16 mouse cellular contexts compared by ENCODE assay signal in genomic region chr10:69204677-69205400, GRCm38 (mm10). TPM values are rescaled to one million over a fixed set of nuclear protein-coding genes. Genes with fewer than 3 reads are reported as not detected.
DNase-seq lines count a peak whose midpoint lies in the region; ATAC-seq lines count a peak whose summit lies in the region.
"Had no signal": no experiment of that assay in that cellular context is flagged by ENCODE, and none has a peak within 500 bp of the region (broad histone marks: within the 10 kb centered on the region; RNA-seq: fewer than 3 reads in every experiment).

No protein-coding gene starts in this region.

- no peak for ATAC-seq in hindbrain, embryonic 12.5 days (ENCODE audit: low FRiP score)
- ATAC-seq: Patski had no signal

- peaks cover 11% of the 10 kb centered on the region for H3K4me1 ChIP-seq in hindbrain, embryonic 10.5 days (replicated peaks)
- no peaks in the 10 kb centered on the region for H3K4me1 ChIP-seq in hindbrain, embryonic 12.5 days

- H3K4me2 ChIP-seq in hindbrain, embryonic 12.5 days (replicated peaks), result no peak overlapping the region
- H3K4me2 ChIP-seq: midbrain, embryonic 12.5 days had no signal

- no peaks in the 10 kb centered on the region for H3K9me3 ChIP-seq in hindbrain, embryonic 10.5 days
- no peaks in the 10 kb centered on the region for H3K9me3 ChIP-seq in hindbrain, embryonic 12.5 days (replicated peaks)
- H3K9me3 ChIP-seq: midbrain, embryonic 12.5 days had no signal

- peak overlapping the region; percentile 29; the same call in 1 of the 2 replicates for H3K27ac ChIP-seq in hindbrain, embryonic 10.5 days
- no peak overlapping the region for H3K27ac ChIP-seq in hindbrain, embryonic 12.5 days
- H3K27ac ChIP-seq: layer of hippocampus, adult 2 months; midbrain, embryonic 12.5 days had no signal

- no peak overlapping the region for H3K4me3 ChIP-seq in hindbrain, embryonic 10.5 days
- no peak overlapping the region for H3K4me3 ChIP-seq in hindbrain, embryonic 12.5 days
- H3K4me3 ChIP-seq: erythroblast, embryonic 14.5 days; layer of hippocampus, adult 2 months; midbrain, embryonic 12.5 days had no signal

- 46% methylated on average over 8 of the region's 8 CpGs for WGBS in hindbrain, embryonic 10.5 days
- WGBS in hindbrain, embryonic 12.5 days, result 34% methylated on average over 8 of the region's 8 CpGs

- no peaks in the 10 kb centered on the region for H3K36me3 ChIP-seq in hindbrain, embryonic 10.5 days
- H3K36me3 ChIP-seq in hindbrain, embryonic 12.5 days, result no peaks in the 10 kb centered on the region
- H3K36me3 ChIP-seq: midbrain, embryonic 12.5 days had no signal

- DNase-seq in adrenal gland, postnatal 10 days, result peak; percentile 26
- no peak for DNase-seq in adrenal gland, adult 18-20 months (ENCODE audit: low spot score in 2 of 2)
- DNase-seq in hindbrain, embryonic 10.5 days (ENCODE audit: low spot score), result no peak
- peak; percentile 41 for DNase-seq in 3134 (ENCODE audit: extremely low read depth, insufficient read length, low spot score)
- peak; percentile 49 for DNase-seq in embryo, embryonic 10.5 days (ENCODE audit: low spot score)
- no peak for DNase-seq in cerebellum, postnatal 4 days (ENCODE audit: low spot score in 2 of 2)
- no peak for DNase-seq in gastrocnemius, adult 8-10 months (ENCODE audit: low spot score in 2 of 2)
- DNase-seq: cerebellum, postnatal 14 days; kidney, adult 18-20 months; lung, adult 2 months; thymus, postnatal 25 days had no signal

- H3K27me3 ChIP-seq in hindbrain, embryonic 10.5 days (ENCODE audit: insufficient read depth, poor library complexity, severe bottlenecking), result no peaks in the 10 kb centered on the region
- H3K27me3 ChIP-seq in hindbrain, embryonic 12.5 days, result no peaks in the 10 kb centered on the region
- H3K27me3 ChIP-seq: midbrain, embryonic 12.5 days; Patski had no signal

- H3K9ac ChIP-seq in hindbrain, embryonic 12.5 days, result no peak overlapping the region
- H3K9ac ChIP-seq: midbrain, embryonic 12.5 days had no signal

RNA-seq across cellular contexts. Expression of gene A930033H14Rik, which starts 8.1 kb away (rescaled TPM):
- 1 to 10 TPM; 2.5 to 4.4 TPM for total RNA-seq in adrenal gland, postnatal 10 days (2021)
- 1 to 10 TPM; 2.0 to 2.1 TPM for total RNA-seq in adrenal gland, adult 18-20 months (2021)
- polyA plus RNA-seq in hindbrain, embryonic 10.5 days (2016; fragmentation: Nextera tagmentation; extraction: Ambion mirVana), result 0.81 and 0.96 TPM in 2 replicates
- 1.9 TPM in 2 replicates for polyA plus RNA-seq in hindbrain, embryonic 12.5 days (2016; fragmentation: Nextera tagmentation; extraction: Ambion mirVana)
- total RNA-seq in gastrocnemius, adult 8-10 months (2022), result 1 to 10 TPM; 5.0 to 6.5 (median 5.7) TPM
- polyA plus RNA-seq: erythroblast, embryonic 14.5 days had no signal

RNA-seq across cellular contexts. Expression of gene Rhobtb1, which starts 53.6 kb away (rescaled TPM):
- 10 to 100 TPM; 22.3 to 25.6 TPM for total RNA-seq in adrenal gland, postnatal 10 days (2021)
- total RNA-seq in adrenal gland, adult 18-20 months (2021), result 1 to 10 TPM; 6.0 to 7.3 TPM
- 12.8 and 15.0 TPM in 2 replicates for polyA plus RNA-seq in hindbrain, embryonic 10.5 days (2016; fragmentation: Nextera tagmentation; extraction: Ambion mirVana)
- polyA plus RNA-seq in hindbrain, embryonic 12.5 days (2016; fragmentation: Nextera tagmentation; extraction: Ambion mirVana), result 23.2 and 23.5 TPM in 2 replicates
- total RNA-seq in gastrocnemius, adult 8-10 months (2022), result 10 to 100 TPM; 31.0 to 48.5 (median 41.2) TPM

Comparison
In these comparisons a context has a peak if more than half of its experiments do, and no peak if none do; other contexts are left out.
1. DNase-seq: peak in adrenal gland, postnatal 10 days (single experiment), 3134 (single experiment) and embryo, embryonic 10.5 days (single experiment); none in adrenal gland, adult 18-20 months (0 of 2), hindbrain, embryonic 10.5 days (single experiment), cerebellum, postnatal 4 days (0 of 2) and gastrocnemius, adult 8-10 months (0 of 2).